Mouse (Mus musculus) stomach, adult 2 months (tissue): ENCODE results near the gene Akap12. TPM values are rescaled to one million over a fixed set of nuclear protein-coding genes. Genes with fewer than 3 reads are reported as not detected.

Experiments
- polyA plus RNA-seq: library from polyadenylated mRNA; depleted of rRNA; stranded (reverse); fragments of >200 nt; gene quantifications from 2 replicates; pipeline ENCODE4 v1.2.3, GENCODE M21; 2012; rRNA removed

Gene Akap12
- polyA plus RNA-seq, result 0.85 and 1.1 TPM in 2 replicates

DNA sequence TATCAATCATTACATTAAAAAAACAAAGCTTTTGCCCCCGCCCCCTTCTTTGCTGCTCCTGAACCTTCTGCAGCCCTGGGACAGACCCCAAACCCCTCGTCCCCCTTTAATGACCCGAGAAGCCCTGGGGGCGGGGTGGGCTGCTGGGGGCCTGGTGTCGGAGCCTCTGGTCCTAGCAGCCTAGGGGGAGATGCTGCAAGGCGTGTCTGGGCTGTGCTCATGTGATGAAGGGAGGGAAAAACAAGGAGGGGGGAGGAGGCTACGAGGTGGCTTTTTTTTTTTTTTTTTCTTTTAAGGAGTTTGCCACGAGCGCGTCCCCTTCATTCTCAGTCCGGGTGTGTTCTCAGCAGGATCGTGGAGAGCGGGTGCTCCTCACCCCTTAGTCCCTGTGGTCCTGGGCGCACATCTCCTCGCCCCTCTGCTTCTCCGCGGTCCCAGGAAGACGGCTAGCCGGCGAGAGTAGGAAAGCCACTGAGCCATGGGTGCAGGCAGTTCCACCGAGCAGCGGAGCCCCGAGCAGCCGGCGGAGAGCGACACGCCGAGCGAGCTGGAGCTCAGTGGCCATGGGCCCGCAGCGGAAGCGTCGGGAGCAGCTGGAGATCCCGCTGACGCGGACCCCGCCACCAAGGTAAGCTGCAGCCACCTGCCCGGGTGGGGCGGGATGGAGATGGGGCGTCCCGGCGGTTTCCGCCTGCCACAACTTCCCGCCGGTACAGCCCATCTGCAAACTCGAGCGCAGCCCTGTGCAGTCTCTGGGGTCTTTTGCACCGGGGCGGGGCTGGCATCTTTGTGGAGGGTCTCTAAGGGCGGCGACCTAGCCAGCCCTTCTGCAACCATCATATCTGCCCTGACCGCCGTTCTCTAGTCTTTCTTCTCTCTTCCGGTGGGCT is at the start of gene Akap12:
TSS of gene Akap12 (plus strand) at position 340 of the 890 bp plus-strand sequence.

GRCm38 (mm10) chr10:4387701-4388383 is 121.7 kb downstream of the Akap12 start, which contains the start of gene Zbtb2:
Gene Zbtb2 (minus strand): TSS chr10:4388108.

Other genes starting within 250 kb of the Akap12 start
- 2.1 and 2.3 TPM in 2 replicates for gene Zbtb2, start 121.7 kb downstream of the Akap12 start, polyA plus RNA-seq
- gene Rmnd1, start 166.0 kb downstream of the Akap12 start, polyA plus RNA-seq, result 8.1 and 11.1 TPM in 2 replicates
- gene Armt1, start 166.1 kb downstream of the Akap12 start, polyA plus RNA-seq, result 1.7 and 1.9 TPM in 2 replicates
- not detected in 2 replicates for gene Ccdc170, start 216.1 kb downstream of the Akap12 start, polyA plus RNA-seq